Mouse (Mus musculus) hindbrain, embryonic 10.5 days (tissue): ENCODE results near the gene Ttc14. TPM values are rescaled to one million over a fixed set of nuclear protein-coding genes. Genes with fewer than 3 reads are reported as not detected.

Experiments used
- DNase-seq: peaks from one replicate; pipeline ENCODE4 v3.0.0-alpha.2; 2017; ENCODE audit warnings: low spot score
- H3K27ac ChIP-seq: fragments of 300-500 bp; sonication (generic); 2 replicates; pipeline ENCODE4 v1.5.1; 2016; ENCODE audit warnings: mild to moderate bottlenecking, moderate library complexity
- H3K27me3 ChIP-seq: fragments of 300-500 bp; sonication (generic); 2 replicates; pipeline ENCODE4 v1.6.1; 2016; ENCODE audit warnings: mild to moderate bottlenecking; ENCODE audit not compliant: poor library complexity, insufficient read depth, severe bottlenecking
- H3K36me3 ChIP-seq: fragments of 300-500 bp; sonication (generic); 2 replicates; pipeline ENCODE4 v1.6.1; 2016; ENCODE audit warnings: mild to moderate bottlenecking, moderate library complexity
- H3K4me1 ChIP-seq: fragments of 300-500 bp; sonication (generic); replicated peaks from 2 replicates; pipeline ENCODE4 v1.6.1; 2016; ENCODE audit warnings: mild to moderate bottlenecking
- H3K4me3 ChIP-seq: fragments of 300-500 bp; sonication (generic); 2 replicates; pipeline ENCODE4 v1.5.1; 2016; ENCODE audit warnings: mild to moderate bottlenecking, moderate library complexity
- H3K9me3 ChIP-seq: fragments of 300-500 bp; sonication (generic); 2 replicates; pipeline ENCODE4 v1.6.1; 2016; ENCODE audit warnings: mild to moderate bottlenecking, moderate library complexity
- WGBS: fragments of 180-500 bp; shearing (Covaris S2); methylation state at CpG from one replicate; pipeline ENCODE4 v1.1.7; 2016; 5-methylcytosine and 5-hydroxymethylcytosine counted together
- polyA plus RNA-seq: library from polyadenylated mRNA; unstranded; fragments of >200 nt; fragmentation: Nextera tagmentation; extraction: Ambion mirVana; gene quantifications from 2 replicates; pipeline ENCODE4 v1.2.1, GENCODE M21; 2016

The Ttc14 gene
- polyA plus RNA-seq, 1 experiment from 2014 or later = 53.0 TPM

DNA sequence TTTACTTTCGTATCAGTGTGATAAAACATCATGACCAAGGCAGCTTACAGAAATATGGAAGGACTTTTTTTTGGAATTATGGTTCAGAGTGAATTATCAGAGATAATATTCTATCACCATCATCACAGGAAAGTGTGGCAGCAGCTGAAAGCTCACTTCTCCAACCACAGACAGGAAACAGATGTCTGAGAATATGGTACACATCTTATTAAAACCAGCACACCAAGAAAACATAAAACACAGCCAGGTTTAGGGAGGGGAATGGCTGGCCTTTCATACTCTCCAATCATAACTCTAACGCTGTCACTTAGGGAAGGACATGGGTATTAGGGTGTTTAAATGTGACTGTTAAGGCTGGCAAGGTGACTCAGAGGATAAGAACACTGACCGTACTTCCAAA lies 59.3 kb downstream of the Ttc14 start:
- 92% methylated on average over 3 of the region's 3 CpGs for WGBS
- no peaks in the 10 kb centered on the region for H3K27me3 ChIP-seq
- H3K4me1 ChIP-seq = no peaks in the 10 kb centered on the region
- DNase-seq = no peak
- H3K9me3 ChIP-seq = no peaks in the 10 kb centered on the region
- H3K4me3 ChIP-seq = no peak overlapping the region
- no peaks in the 10 kb centered on the region for H3K36me3 ChIP-seq
- H3K27ac ChIP-seq = no peak overlapping the region

DNA sequence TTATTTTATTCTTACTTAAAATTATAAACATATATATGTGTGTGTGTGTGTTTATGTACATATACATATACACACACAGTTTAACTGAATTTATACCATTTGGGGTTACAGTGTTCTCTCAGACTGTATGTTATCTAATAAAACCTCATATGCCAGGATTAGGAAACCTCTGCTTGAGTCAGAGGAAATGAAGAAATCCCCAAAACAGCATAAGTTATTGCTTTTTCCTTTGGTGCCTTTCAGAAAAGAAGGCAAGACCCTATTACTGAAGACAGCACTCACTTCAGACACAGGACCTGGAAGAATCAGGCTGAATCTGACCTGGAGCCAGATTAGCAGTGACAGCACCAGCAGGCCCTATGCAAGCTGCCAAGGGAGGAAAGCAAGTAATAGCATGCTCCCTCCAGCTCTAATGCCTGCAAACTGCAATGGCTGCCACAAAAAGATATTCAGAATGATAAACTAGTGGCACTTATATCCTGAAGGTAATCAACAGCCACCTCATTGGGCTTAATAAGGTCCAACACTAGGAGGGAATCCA lies 64.4 kb downstream of the Ttc14 start:
- no peaks in the 10 kb centered on the region for H3K27me3 ChIP-seq
- no peak overlapping the region for H3K27ac ChIP-seq
- no peak for DNase-seq
- H3K9me3 ChIP-seq = no peaks in the 10 kb centered on the region
- no peaks in the 10 kb centered on the region for H3K36me3 ChIP-seq
- H3K4me3 ChIP-seq = no peak overlapping the region
- H3K4me1 ChIP-seq = no peaks in the 10 kb centered on the region

Other genes with a start within 250 kb of the Ttc14 start
- gene Ccdc39, start 44.5 kb downstream of the Ttc14 start, polyA plus RNA-seq = 6.8 and 8.3 TPM in 2 replicates
- 35.5 and 55.2 TPM in 2 replicates for gene Fxr1, start 220.1 kb downstream of the Ttc14 start, polyA plus RNA-seq